Mouse (Mus musculus) gonadal fat pad, adult 2 months (tissue): ENCODE results near the gene Ireb2. TPM values are rescaled to one million over a fixed set of nuclear protein-coding genes. Genes with fewer than 3 reads are reported as not detected.
A peak's percentile ranks its signal among the peaks of the same experiment; 100 is the strongest.
"Not testable (repeated sequence)": the region's sequence is repeated elsewhere in the genome, so short reads cannot be mapped to it uniquely, and the experiment has no call there.

ENCODE experiments used
- DNase-seq: peaks from one replicate; pipeline ENCODE4 v3.0.0-alpha.2; 2012; ENCODE audit warnings: low read depth
- polyA plus RNA-seq: library from polyadenylated mRNA; depleted of rRNA; stranded (reverse); fragments of >200 nt; gene quantifications from 2 replicates; pipeline ENCODE4 v1.2.3, GENCODE M21; 2012; rRNA removed

The Ireb2 gene
- polyA plus RNA-seq, 1 experiment, result 12.7 TPM

GRCm38 (mm10) chr9:54897097-54897496, 33.5 kb downstream of the Ireb2 start:
- DNase-seq, result no peak

- no peak for DNase-seq
Observed at GRCm38 (mm10) chr9:54909446-54909845, 45.9 kb downstream of the Ireb2 start.

- DNase-seq, result no peak
Observed at GRCm38 (mm10) chr9:54915576-54915975, 52.0 kb downstream of the Ireb2 start.

- no peak for DNase-seq
Observed at GRCm38 (mm10) chr9:54916401-54916800, 52.8 kb downstream of the Ireb2 start.

DNA sequence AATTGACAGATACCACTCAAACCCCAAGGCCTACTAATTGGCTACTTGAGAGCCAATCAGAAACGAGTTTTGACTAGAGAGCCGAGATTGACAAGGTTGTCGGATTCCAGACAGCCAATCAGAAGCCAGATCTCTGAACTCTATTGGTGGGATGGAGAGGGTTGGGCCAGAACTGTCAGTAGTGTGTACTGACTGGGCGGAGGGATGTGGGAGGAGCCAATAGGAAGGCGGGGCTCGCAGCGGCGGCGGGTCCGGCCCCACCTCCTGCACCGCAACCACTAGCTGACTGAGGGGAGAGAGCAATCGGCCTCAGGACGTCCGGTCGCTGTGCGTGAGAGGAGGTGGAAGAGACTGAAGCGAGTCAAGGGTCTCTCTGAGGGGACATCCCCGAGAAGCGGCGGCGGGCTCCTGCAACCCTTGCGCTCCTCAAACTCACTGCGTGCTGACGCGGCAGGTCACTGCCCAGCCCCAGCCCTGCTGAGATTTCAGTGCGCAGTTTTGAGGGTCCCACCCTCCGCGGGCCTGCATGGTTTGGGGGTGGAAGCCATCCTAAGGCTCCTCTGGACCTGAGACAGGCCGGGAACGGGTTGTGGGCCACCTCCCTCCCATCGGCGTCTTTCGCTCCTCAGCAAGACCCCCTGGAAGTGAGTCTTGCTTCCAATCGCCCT, 53.6 kb downstream of the Ireb2 start, which contains the start of gene Hykk:
TSS of gene Hykk (plus strand) at position 274 of the 668 bp plus-strand sequence.
- DNase-seq, result peak; percentile 71

GRCm38 (mm10) chr9:54918191-54918590, 54.6 kb downstream of the Ireb2 start:
- no peak for DNase-seq

GRCm38 (mm10) chr9:54918781-54919180, 55.2 kb downstream of the Ireb2 start:
- no peak for DNase-seq

- DNase-seq, result no peak
Observed at GRCm38 (mm10) chr9:54919946-54920345, 56.4 kb downstream of the Ireb2 start.

GRCm38 (mm10) chr9:54930741-54931140, 67.2 kb downstream of the Ireb2 start:
- DNase-seq, result no peak

DNA sequence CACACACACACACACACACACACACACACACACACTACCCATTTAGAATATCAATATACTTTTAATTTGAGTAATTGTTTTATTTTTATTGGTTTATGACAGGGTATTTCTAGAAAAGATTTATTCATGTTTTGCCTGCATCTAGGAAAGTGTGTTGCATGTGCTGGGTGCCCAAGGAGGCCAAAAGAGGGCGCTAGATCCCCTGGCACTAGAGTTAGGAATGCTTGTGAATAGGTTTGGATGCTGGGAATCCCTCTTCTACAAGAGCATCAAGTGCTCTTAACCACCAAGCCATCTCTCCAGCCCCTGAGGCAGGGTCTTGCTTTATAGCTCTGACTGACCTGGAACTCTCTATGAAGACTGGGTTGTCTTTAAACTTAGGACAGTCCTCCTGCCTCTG, 68.2 kb downstream of the Ireb2 start:
- DNase-seq, result no peak

GRCm38 (mm10) chr9:54932379-54932778, 68.8 kb downstream of the Ireb2 start:
- no peak for DNase-seq

DNA sequence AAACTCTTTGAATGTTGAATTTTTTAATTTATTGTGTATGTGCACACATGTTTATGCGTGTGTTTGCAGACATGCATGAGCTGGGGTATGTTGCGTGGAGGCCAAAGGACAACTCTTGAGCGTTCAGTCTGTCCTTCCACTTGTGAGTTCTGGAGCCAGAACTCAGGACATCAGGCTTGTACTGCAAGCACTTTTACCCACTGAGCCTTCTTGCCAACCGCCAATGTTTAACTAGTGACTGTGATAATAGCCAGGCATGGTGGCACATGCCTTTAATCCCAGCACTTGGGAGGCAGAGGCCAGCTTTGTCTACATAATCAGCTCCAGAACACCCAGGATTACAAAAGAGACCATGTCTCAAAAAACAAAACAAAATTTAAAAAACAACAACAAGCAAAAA, 78.5 kb downstream of the Ireb2 start:
- no peak for DNase-seq

GRCm38 (mm10) chr9:54944467-54944866, 80.9 kb downstream of the Ireb2 start:
- DNase-seq, result no peak

GRCm38 (mm10) chr9:54946256-54946655, 82.7 kb downstream of the Ireb2 start:
- DNase-seq, result no peak

GRCm38 (mm10) chr9:54949465-54949864, 85.9 kb downstream of the Ireb2 start:
- no peak for DNase-seq

DNA sequence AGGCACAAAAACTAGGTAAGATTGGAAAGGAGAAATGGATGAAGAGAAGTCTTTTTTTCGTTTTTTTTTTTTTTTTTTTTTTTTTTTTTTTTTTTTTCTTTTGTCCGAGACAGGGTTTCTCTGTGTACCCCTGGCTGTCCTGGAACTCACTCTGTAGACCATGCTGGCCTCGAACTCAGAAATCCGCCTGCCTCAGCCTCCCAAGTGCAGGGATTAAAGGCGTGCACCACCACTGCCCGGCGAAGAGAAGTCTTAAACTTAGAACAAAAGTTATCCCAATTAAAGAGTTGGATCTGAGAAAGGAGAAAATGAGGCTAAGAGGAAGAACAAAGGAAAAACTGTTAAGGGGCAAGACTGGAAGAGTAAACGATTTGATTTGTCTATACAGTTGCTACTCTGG, 86.6 kb downstream of the Ireb2 start:
- not testable (repeated sequence) for DNase-seq

DNA sequence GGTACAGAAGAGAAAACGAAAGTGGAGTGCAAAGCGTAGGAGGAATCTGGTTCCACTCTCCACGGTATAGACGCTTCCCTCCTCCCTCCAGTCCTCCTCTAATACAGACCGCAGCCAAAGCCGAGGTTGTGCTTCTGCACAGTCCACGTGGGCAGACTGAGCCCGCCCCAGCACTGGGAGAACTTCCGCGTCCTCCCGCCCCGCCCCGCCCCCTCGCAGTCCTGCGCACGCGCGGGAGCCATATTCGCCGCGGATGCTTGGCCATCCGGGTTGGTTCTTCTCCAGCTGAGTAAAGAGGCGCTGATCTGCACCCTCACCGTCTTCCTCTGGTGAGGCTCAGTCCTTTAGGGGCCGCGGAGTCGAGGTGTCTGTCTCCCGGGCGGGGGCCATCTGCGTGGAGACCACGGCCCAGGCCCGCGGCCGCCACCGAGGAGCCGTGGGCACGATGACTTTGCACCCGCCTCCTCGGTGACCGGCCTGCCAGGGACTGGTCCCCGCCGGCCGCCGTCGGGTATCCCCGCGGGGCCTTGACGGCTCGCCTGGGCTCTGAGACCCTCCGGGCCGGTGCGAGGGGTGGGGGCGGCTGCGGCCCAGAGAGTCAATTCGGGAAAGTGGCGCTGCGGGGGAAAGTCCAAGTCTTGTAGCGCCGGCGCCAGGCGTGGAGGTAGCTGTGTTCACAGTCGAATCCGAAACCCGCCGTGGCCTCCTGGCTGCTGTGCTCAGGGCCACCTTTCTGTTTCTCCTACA, 87.2 kb downstream of the Ireb2 start, which contains the start of the genes Psma4 and AY074887:
TSS of gene Psma4 (plus strand) at position 216 of the 747 bp plus-strand sequence.
TSS of gene AY074887 (minus strand) at position 424 of the 747 bp plus-strand sequence.
- DNase-seq, result peak; percentile 74

- DNase-seq, result no peak
Observed at GRCm38 (mm10) chr9:54961059-54961458, 97.5 kb downstream of the Ireb2 start.

Other genes with a start within 250 kb of the Ireb2 start
- 33.1 and 47.9 TPM in 2 replicates for gene Acsbg1, start 201.9 kb upstream of the Ireb2 start, polyA plus RNA-seq
- 24.6 and 34.2 TPM in 2 replicates for gene Dnaja4, start 164.9 kb upstream of the Ireb2 start, polyA plus RNA-seq
- gene Wdr61, start 129.3 kb upstream of the Ireb2 start, polyA plus RNA-seq, result 34.1 and 46.5 TPM in 2 replicates
- 3.5 and 6.7 TPM in 2 replicates for gene Crabp1, start 99.0 kb upstream of the Ireb2 start, polyA plus RNA-seq
- 1.3 and 2.1 TPM in 2 replicates for gene Hykk, start 53.5 kb downstream of the Ireb2 start, polyA plus RNA-seq
- 67.1 and 81.7 TPM in 2 replicates for gene Psma4, start 87.0 kb downstream of the Ireb2 start, polyA plus RNA-seq
- gene AY074887, start 87.2 kb downstream of the Ireb2 start, polyA plus RNA-seq, result 0.41 TPM in 1 of 2 replicates, not detected in the other
- 0.10 and 0.14 TPM in 2 replicates for gene Chrna5, start 117.1 kb downstream of the Ireb2 start, polyA plus RNA-seq
- gene Chrna3, start 162.8 kb downstream of the Ireb2 start, polyA plus RNA-seq, result not detected in 2 replicates
- 0.03 TPM in 1 of 2 replicates, not detected in the other for gene Chrnb4, start 185.0 kb downstream of the Ireb2 start, polyA plus RNA-seq